Mouse (Mus musculus): ENCODE results near the gene Ptpn11. TPM values are rescaled to one million over a fixed set of nuclear protein-coding genes. Genes with fewer than 3 reads are reported as not detected.
A peak's percentile ranks its signal among the peaks of the same experiment; 100 is the strongest.

The Ptpn11 gene
- polyA plus RNA-seq, 1 experiment, result 17.3 TPM

DNA sequence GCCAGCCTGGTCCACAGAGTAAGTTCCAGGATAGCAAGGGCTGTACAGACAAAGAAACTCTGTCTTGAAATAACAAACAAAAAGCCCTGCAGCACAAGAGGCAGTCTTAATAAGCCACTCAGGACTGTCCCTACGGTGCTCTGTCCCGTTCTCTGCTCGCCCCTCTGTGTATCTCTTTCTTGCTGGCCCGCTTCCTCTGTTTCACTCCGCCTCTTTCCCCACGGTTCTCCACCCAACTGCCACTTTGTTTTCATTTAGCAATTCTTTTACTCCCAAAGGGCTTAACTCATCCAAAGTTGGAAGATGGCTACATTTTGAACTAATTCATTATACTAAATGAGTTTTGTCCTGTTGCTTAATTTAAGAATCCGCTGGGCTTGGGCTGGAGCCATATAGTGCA is 50.9 kb downstream of the Ptpn11 start:
- TF ChIP-seq POLR2A (IDR thresholded peaks at IDR 0.05; ENCODE audit: low read depth, low read length) (no peak), CTCF (IDR thresholded peaks at IDR 0.05; ENCODE audit: extremely low read depth, insufficient read depth, insufficient read length, insufficient replicate concordance) (no peak)
- peaks cover 36% of the 10 kb centered on the region for H3K36me3 ChIP-seq (ENCODE audit: control insufficient read depth, insufficient read depth, low read length)
- H3K4me1 ChIP-seq (ENCODE audit: control insufficient read depth, insufficient read depth, insufficient read length), result no peaks in the 10 kb centered on the region
- H3K4me3 ChIP-seq (ENCODE audit: extremely low read depth, insufficient read depth, insufficient read length), result no peak overlapping the region
- no peaks in the 10 kb centered on the region for H3K27me3 ChIP-seq (ENCODE audit: control insufficient read depth, insufficient read depth, low read length)
- no peak overlapping the region for H3K27ac ChIP-seq (ENCODE audit: insufficient read depth, low read length)
- no peak for DNase-seq (ENCODE audit: low read depth in 1 of 2, low spot score in 2 of 2)
- 81% methylated on average over 7 of the region's 7 CpGs for WGBS

DNA sequence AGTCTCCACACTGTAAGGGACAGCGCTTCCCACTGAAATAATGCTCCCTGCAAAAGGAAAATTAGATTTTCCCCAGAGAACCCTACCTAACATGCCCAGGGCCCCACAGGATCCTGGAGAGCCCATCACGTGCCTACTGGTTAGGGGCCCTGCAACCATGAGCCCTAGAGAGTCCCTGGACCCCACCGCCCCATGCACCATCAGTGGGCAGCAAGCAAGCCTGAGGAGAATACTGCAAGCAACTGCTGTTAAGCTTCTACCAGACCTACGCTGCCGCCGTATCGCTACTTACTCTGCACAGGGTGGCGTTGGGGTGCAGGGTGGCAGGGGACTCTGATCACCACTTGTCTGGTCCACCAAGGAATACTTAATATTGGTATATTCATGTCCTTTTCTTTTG is 54.1 kb downstream of the Ptpn11 start:
- Histone ChIP-seq H3K27ac (ENCODE audit: insufficient read depth, low read length) (no peak overlapping the region), H3K27me3 (ENCODE audit: control insufficient read depth, insufficient read depth, low read length) (no peaks in the 10 kb centered on the region), H3K4me1 (ENCODE audit: control insufficient read depth, insufficient read depth, insufficient read length) (no peaks in the 10 kb centered on the region), H3K4me3 (ENCODE audit: extremely low read depth, insufficient read depth, insufficient read length) (no peak overlapping the region), H3K36me3 (ENCODE audit: control insufficient read depth, insufficient read depth, low read length) (peaks cover 41% of the 10 kb centered on the region)
- DNase-seq (ENCODE audit: low read depth in 1 of 2, low spot score in 2 of 2), result no peak
- WGBS, result 97% methylated on average over 8 of the region's 8 CpGs
- TF ChIP-seq CTCF (IDR thresholded peaks at IDR 0.05; ENCODE audit: extremely low read depth, insufficient read depth, insufficient read length, insufficient replicate concordance) (no peak), POLR2A (IDR thresholded peaks at IDR 0.05; ENCODE audit: low read depth, low read length) (no peak)

DNA sequence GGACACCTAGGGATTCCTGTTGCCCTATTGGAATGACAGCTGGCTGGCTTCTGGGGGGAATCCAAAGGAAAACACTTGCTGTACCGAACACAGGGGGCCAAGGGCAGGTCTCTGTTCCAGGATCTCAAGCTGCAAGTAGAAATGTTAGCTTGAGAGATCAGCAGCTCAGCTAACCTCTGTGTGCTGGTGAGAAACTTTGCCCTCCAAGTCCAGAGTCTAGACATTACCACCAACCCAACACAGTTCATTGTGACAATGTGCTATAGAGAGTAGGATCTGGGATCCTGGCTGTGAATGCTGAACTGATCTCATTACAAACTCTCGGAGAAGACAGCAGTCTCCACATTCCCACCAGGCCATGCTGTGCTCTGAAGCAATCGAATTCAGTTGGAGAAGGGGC is 59.4 kb downstream of the Ptpn11 start:
- H3K4me1 ChIP-seq (ENCODE audit: control insufficient read depth, insufficient read depth, insufficient read length), result no peaks in the 10 kb centered on the region
- no peak overlapping the region for H3K27ac ChIP-seq (ENCODE audit: insufficient read depth, low read length)
- no peak overlapping the region for H3K4me3 ChIP-seq (ENCODE audit: extremely low read depth, insufficient read depth, insufficient read length)
- DNase-seq (ENCODE audit: low read depth in 1 of 2, low spot score in 2 of 2), result no peak
- WGBS, result 95% methylated on average over 3 of the region's 3 CpGs
- H3K27me3 ChIP-seq (ENCODE audit: control insufficient read depth, insufficient read depth, low read length), result no peaks in the 10 kb centered on the region
- TF ChIP-seq CTCF (IDR thresholded peaks at IDR 0.05; ENCODE audit: extremely low read depth, insufficient read depth, insufficient read length, insufficient replicate concordance) (no peak), POLR2A (IDR thresholded peaks at IDR 0.05; ENCODE audit: low read depth, low read length) (no peak)
- peaks cover 37% of the 10 kb centered on the region for H3K36me3 ChIP-seq (ENCODE audit: control insufficient read depth, insufficient read depth, low read length)

DNA sequence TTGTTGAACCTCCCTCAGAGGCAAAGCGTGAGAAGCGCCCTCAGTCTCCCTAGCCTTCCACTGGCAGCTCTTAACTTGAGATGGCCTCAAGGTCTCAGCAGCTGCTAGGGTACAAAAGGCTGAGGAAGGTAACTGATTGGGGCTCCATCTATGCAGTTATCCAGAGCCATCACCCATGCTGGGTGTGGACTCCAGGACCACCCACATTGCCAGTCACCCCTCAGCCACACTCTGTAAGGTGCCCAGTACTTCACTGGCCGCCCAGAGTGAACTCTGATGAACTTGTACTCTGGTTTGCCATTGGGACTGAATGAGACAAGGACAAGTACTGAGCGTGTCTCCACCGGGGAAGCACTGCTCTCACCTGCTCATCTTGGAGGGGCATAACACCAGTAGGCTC is 61.9 kb downstream of the Ptpn11 start:
- peaks cover 19% of the 10 kb centered on the region for H3K36me3 ChIP-seq (ENCODE audit: control insufficient read depth, insufficient read depth, low read length)
- no peak overlapping the region for H3K4me3 ChIP-seq (ENCODE audit: extremely low read depth, insufficient read depth, insufficient read length)
- WGBS, result 95% methylated on average over 5 of the region's 5 CpGs
- H3K27ac ChIP-seq (ENCODE audit: insufficient read depth, low read length), result no peak overlapping the region
- no peaks in the 10 kb centered on the region for H3K27me3 ChIP-seq (ENCODE audit: control insufficient read depth, insufficient read depth, low read length)
- no peak for DNase-seq (ENCODE audit: low read depth in 1 of 2, low spot score in 2 of 2)
- TF ChIP-seq CTCF (IDR thresholded peaks at IDR 0.05; ENCODE audit: extremely low read depth, insufficient read depth, insufficient read length, insufficient replicate concordance) (no peak), POLR2A (IDR thresholded peaks at IDR 0.05; ENCODE audit: low read depth, low read length) (no peak)
- H3K4me1 ChIP-seq (ENCODE audit: control insufficient read depth, insufficient read depth, insufficient read length), result peaks cover 2% of the 10 kb centered on the region; the same call in 1 of the 2 replicates

DNA sequence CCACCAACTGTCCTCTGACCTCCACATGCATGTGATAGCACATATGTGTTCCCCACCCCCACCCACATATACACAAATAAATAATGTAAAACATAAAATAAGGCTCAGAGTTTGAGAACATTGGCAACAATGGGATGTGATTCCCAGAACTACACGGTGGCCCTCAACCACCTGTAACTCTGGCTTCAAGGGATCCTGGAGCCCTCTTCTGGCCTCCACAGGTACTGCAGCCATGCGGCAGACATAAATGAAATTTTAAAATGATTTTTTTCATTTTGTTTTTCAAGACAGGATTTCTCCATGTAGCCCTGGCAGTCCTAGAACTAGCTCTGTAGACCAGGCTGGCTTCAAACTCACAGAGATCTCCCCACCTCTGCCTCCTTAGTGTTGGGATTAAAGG is 65.1 kb downstream of the Ptpn11 start:
- Histone ChIP-seq H3K27me3 (ENCODE audit: control insufficient read depth, insufficient read depth, low read length) (no peaks in the 10 kb centered on the region), H3K36me3 (ENCODE audit: control insufficient read depth, insufficient read depth, low read length) (no peaks in the 10 kb centered on the region), H3K4me1 (ENCODE audit: control insufficient read depth, insufficient read depth, insufficient read length) (peaks cover 18% of the 10 kb centered on the region; the same call in 1 of the 2 replicates), H3K27ac (ENCODE audit: insufficient read depth, low read length) (no peak overlapping the region), H3K4me3 (ENCODE audit: extremely low read depth, insufficient read depth, insufficient read length) (no peak overlapping the region)
- TF ChIP-seq POLR2A (IDR thresholded peaks at IDR 0.05; ENCODE audit: low read depth, low read length) (no peak), CTCF (IDR thresholded peaks at IDR 0.05; ENCODE audit: extremely low read depth, insufficient read depth, insufficient read length, insufficient replicate concordance) (peak; percentile 48; the same call in 1 of the 2 replicates)
- 94% methylated on average over 2 of the region's 2 CpGs for WGBS
- no peak for DNase-seq (ENCODE audit: low read depth in 1 of 2, low spot score in 2 of 2)

DNA sequence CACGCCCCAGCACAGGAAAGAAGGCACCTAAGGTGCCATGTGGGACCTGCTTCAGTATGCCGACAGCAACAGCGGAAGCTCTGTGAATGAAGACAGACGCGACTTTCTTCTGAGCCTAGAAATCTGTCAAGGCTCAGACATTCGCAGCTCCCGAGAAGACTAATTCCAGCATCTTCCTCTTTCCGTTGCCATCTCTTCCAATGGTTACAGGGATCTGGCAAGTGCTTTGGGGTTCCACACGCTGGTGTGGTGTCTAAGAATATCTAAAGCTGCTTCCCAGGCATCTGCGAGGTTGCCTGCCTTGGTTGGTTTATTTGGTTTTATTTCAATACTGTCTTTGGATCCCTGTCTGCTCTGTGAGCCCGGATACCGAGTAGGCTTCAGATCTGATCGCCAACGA is 65.6 kb downstream of the Ptpn11 start:
- Histone ChIP-seq H3K36me3 (ENCODE audit: control insufficient read depth, insufficient read depth, low read length) (no peaks in the 10 kb centered on the region), H3K4me3 (ENCODE audit: extremely low read depth, insufficient read depth, insufficient read length) (no peak overlapping the region), H3K27ac (ENCODE audit: insufficient read depth, low read length) (no peak overlapping the region), H3K4me1 (ENCODE audit: control insufficient read depth, insufficient read depth, insufficient read length) (peaks cover 18% of the 10 kb centered on the region; the same call in 1 of the 2 replicates), H3K27me3 (ENCODE audit: control insufficient read depth, insufficient read depth, low read length) (no peaks in the 10 kb centered on the region)
- 90% methylated on average over 14 of the region's 14 CpGs for WGBS
- DNase-seq (ENCODE audit: low read depth in 1 of 2, low spot score in 2 of 2), result no peak
- no peak for TF ChIP-seq CTCF (IDR thresholded peaks at IDR 0.05; ENCODE audit: extremely low read depth, insufficient read depth, insufficient read length, insufficient replicate concordance)
- TF ChIP-seq POLR2A (IDR thresholded peaks at IDR 0.05; ENCODE audit: low read depth, low read length), result no peak

DNA sequence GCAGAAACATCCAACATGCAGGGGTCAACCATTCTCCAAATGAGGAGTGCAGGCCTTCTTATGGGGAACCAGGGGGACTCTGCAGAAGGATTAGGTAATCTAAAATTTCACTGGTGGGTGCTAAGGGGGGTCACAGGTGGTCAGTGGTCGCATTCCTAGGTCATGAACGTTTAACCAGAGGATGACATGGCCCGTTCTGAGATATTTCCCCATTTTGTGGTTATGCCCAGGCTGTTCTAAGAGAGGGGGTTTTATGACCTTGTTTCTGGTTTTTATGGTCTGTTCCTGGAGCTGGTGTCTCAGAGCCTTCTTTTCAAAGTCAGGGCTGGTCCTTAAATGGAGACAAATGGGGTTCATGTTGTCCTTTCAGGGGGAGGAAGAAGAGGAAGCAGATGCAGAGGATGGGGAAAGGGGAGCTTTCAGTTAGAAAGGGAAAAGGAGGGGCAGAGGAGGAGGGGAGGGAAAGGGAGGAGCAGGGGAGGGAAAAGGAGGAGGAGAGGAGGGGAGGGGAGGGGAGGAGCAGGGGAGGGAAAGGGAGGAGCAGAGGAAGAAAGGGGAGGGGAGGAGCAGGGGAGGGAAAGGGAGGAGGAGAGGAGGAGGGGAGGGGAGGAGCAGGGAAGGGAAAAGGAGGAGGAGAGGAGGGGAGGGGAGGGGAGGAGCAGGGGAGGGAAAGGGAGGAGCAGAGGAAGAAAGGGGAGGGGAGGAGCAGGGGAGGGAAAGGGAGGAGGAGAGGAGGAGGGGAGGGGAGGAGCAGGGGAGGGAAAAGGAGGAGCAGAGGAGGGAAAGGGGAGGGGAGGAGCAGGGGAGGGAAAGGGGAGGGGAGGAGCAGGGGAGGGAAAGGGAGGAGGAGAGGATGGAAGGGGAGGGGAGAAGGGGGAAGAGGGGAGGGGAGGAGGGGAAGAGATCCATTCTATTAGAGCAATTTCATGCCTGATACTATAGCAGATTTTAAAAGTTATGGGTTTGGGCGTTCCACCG is 66.7 kb downstream of the Ptpn11 start:
- Histone ChIP-seq H3K36me3 (ENCODE audit: control insufficient read depth, insufficient read depth, low read length) (no peaks in the 10 kb centered on the region), H3K4me1 (ENCODE audit: control insufficient read depth, insufficient read depth, insufficient read length) (peaks cover 18% of the 10 kb centered on the region; the same call in 1 of the 2 replicates), H3K27me3 (ENCODE audit: control insufficient read depth, insufficient read depth, low read length) (no peaks in the 10 kb centered on the region), H3K4me3 (ENCODE audit: extremely low read depth, insufficient read depth, insufficient read length) (no peak overlapping the region), H3K27ac (ENCODE audit: insufficient read depth, low read length) (0 out of 2 replicates have a peak overlapping the region, but pooled peaks have one; percentile 17)
- TF ChIP-seq CTCF (IDR thresholded peaks at IDR 0.05; ENCODE audit: extremely low read depth, insufficient read depth, insufficient read length, insufficient replicate concordance), result no peak
- TF ChIP-seq POLR2A (IDR thresholded peaks at IDR 0.05; ENCODE audit: low read depth, low read length), result no peak
- no peak for DNase-seq (ENCODE audit: low read depth in 1 of 2, low spot score in 2 of 2)
- 33% methylated on average over 5 of the region's 5 CpGs for WGBS

Measured in spleen, adult 2 months (tissue).